Mouse (Mus musculus) testis, adult 2 months (tissue): ENCODE measurements around the gene Dpf2. TPM values are rescaled to one million over a fixed set of nuclear protein-coding genes. Genes with fewer than 3 reads are reported as not detected.

Experiments used
- H3K27ac ChIP-seq: fragments of 200-500 bp; 2 replicates; pipeline ENCODE4 v1.5.1; 2012; ENCODE audit warnings: low read depth, low read length; ENCODE audit not compliant: control insufficient read depth, insufficient read depth
- H3K27me3 ChIP-seq: fragments of 200-500 bp; 2 replicates; pipeline ENCODE4 v1.6.1; 2012; ENCODE audit warnings: mild to moderate bottlenecking, low read length, moderate library complexity; ENCODE audit not compliant: control insufficient read depth, insufficient read depth
- H3K36me3 ChIP-seq: fragments of 200-500 bp; 2 replicates; pipeline ENCODE4 v1.6.1; 2012; ENCODE audit warnings: mild to moderate bottlenecking, low read length; ENCODE audit not compliant: control insufficient read depth, insufficient read depth
- H3K4me1 ChIP-seq: fragments of 200-500 bp; 2 replicates; pipeline ENCODE4 v1.6.1; 2012; ENCODE audit warnings: low read length; ENCODE audit not compliant: control insufficient read depth, insufficient read depth
- H3K4me3 ChIP-seq: fragments of 200-500 bp; 2 replicates; pipeline ENCODE4 v1.5.1; 2012; ENCODE audit warnings: low read depth, mild to moderate bottlenecking, low read length, moderate library complexity, mixed read lengths; ENCODE audit not compliant: control insufficient read depth
- CTCF ChIP-seq: fragments of 200-500 bp; IDR thresholded peaks from 2 replicates; pipeline ENCODE4 v1.5.1; 2012; ENCODE audit warnings: low read depth, mild to moderate bottlenecking, inconsistent platforms, low read length, moderate library complexity; ENCODE audit not compliant: control insufficient read depth, insufficient read depth, insufficient replicate concordance
- POLR2A ChIP-seq: fragments of 200-500 bp; IDR thresholded peaks from 2 replicates; pipeline ENCODE4 v1.6.1; 2012; ENCODE audit warnings: low read depth, mild to moderate bottlenecking, inconsistent platforms, low read length, moderate library complexity; ENCODE audit not compliant: control insufficient read depth
- polyA plus RNA-seq: library from polyadenylated mRNA; depleted of rRNA; stranded (reverse); fragments of >200 nt; gene quantifications from 2 replicates; pipeline ENCODE4 v1.2.3, GENCODE M21; 2012

Dpf2 gene
- polyA plus RNA-seq, 1 experiment, result 69.2 TPM

DNA sequence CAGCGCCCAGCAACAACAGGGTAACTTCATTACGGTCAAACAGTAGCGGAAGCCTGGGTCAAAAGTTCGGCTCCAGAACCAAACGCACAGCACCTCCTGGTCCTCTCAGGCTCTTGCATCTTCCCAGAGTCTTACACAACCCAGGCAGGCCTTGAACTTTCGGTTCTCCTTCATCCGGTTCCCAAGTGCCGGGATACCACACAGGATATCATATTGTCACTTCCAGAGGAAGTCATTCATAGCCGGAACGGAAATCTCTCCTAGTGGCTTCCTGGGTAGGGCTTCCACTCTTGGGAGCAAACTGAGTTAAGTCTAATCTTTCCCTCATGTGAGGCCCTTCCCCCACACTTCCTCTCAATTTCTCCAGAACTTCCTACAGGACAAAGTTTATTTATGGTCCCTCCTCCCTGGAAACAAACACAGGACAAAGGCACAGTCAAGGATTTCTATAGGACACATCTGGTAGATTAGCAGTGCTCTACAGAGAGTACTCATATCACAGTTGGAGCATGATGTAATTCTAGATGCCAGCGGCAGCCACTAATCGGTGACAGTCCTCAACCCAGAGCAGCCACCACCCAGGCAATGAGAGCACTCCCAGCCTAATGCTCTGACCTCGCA is 39.4 kb upstream of the Dpf2 start:
- TF ChIP-seq POLR2A (no peak), CTCF (no peak)
- peaks cover 9% of the 10 kb centered on the region for H3K36me3 ChIP-seq
- H3K27me3 ChIP-seq, result no peaks in the 10 kb centered on the region
- no peaks in the 10 kb centered on the region for H3K4me1 ChIP-seq
- H3K4me3 ChIP-seq, result no peak overlapping the region
- no peak overlapping the region for H3K27ac ChIP-seq

DNA sequence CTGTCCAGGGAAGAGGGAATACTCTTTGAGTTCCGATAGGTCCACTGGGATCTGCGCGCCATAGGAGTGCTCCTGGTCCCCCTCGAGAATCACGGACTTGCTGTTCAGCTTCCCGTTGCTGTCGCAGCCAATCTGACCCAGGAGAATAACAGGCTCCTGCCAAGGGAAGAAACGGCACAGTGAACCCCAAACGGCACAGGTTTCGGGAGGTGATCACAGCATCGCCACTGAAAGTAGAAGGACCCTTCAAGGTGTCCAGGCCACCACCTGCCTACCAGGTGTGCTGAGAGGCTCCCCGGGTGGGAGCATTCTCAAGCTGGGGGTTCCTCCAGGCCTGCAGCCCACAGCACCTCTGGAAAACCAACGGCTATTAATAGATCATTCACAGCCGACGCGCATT is 38.8 kb upstream of the Dpf2 start:
- Histone ChIP-seq H3K27ac (no peak overlapping the region), H3K27me3 (no peaks in the 10 kb centered on the region), H3K4me3 (no peak overlapping the region), H3K4me1 (no peaks in the 10 kb centered on the region), H3K36me3 (peaks cover 9% of the 10 kb centered on the region)
- TF ChIP-seq POLR2A (no peak), CTCF (no peak)

DNA sequence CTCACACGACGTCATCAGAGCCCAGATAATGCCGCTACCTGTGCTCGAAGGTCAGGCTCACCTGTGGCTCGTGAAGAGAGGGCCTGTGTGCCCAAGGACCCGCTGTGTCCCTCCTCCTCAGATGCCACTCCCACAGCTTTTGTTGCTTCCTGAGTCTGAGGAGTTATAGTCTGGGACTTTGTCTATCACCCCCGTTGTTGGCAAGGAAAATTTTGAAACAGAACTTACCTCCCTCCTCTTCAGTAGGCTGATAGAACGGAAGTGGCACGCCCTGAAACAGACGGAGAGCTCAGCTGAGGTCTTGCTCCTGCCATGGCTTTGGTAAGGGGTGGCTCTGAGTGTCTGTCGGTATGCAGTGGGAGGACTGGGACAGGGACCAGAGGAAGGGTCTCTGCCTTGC is 37.4 kb upstream of the Dpf2 start:
- Histone ChIP-seq H3K27ac (no peak overlapping the region), H3K27me3 (no peaks in the 10 kb centered on the region), H3K4me3 (no peak overlapping the region), H3K4me1 (peaks cover 2% of the 10 kb centered on the region; the same call in 1 of the 2 replicates), H3K36me3 (peaks cover 7% of the 10 kb centered on the region)
- TF ChIP-seq CTCF (no peak), POLR2A (no peak)

DNA sequence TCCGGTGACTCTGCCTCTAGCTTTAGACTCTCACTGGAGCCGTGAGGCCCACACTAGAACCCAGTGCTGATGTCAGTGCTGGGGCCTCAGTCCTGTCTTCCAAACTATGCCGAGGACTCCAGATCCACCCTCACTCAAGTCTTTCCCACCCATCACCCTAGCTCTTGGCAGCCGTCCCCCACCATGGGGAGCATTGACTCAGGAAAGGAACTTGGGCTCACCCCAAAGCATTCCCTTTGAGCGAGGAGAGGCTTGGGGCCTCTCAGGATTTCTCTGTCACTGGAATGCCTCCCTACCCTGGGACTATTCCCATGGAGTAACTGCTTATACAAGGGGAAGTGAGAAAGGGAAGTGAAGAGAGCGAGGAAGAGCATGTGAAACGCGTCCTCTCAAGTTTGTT is 33.1 kb upstream of the Dpf2 start:
- Histone ChIP-seq H3K36me3 (peaks cover under 1% of the 10 kb centered on the region), H3K27me3 (no peaks in the 10 kb centered on the region), H3K4me3 (no peak overlapping the region), H3K27ac (no peak overlapping the region), H3K4me1 (peaks cover 2% of the 10 kb centered on the region; the same call in 1 of the 2 replicates)
- TF ChIP-seq POLR2A (no peak), CTCF (no peak)

DNA sequence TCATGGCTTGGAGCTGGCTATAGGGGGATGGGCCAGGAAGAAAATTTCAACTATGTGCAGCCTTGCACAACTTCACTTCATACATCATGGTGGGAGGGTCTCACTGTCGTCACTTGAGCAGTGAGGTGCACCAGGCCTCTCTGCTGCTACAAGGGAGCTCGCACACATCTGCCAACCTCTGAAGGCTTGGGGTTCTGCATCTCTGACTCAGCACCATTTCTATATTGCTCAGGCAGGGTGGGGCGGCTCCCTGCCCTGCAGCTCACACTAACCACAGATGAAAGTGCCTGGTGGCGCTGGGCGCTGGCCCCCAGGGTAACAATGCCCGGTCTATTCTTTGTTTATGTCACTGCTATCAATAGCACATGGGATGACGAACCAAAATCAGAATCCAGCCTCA is 32.2 kb upstream of the Dpf2 start:
- H3K36me3 ChIP-seq, result no peaks in the 10 kb centered on the region; the same call in none of the 2 replicates
- no peak overlapping the region for H3K27ac ChIP-seq
- H3K27me3 ChIP-seq, result no peaks in the 10 kb centered on the region
- H3K4me3 ChIP-seq, result no peak overlapping the region
- no peak for TF ChIP-seq CTCF
- TF ChIP-seq POLR2A, result no peak
- peaks cover 2% of the 10 kb centered on the region; the same call in 1 of the 2 replicates for H3K4me1 ChIP-seq

DNA sequence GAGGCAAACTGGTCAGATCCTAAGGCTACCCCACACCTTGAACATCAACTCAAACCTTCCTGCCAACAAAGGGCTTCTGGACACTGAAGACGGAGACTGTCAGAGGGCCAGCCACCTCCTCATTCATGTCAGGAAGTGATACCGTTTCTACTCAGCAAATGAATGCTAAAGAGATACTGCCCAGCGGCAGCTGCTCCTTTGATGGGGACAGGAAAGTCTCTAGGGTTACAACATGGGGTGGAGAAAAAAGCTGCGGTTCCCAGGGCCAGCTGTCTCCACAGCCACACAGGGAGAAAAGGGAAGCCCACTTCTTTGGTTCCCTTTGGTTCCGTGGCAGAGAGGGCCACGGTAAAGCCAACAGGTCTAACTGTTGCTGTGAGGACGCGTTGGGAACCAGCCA is 31.3 kb upstream of the Dpf2 start:
- no peaks in the 10 kb centered on the region; the same call in none of the 2 replicates for H3K36me3 ChIP-seq
- H3K27ac ChIP-seq, result no peak overlapping the region
- TF ChIP-seq CTCF (no peak), POLR2A (no peak)
- peaks cover 4% of the 10 kb centered on the region; the same call in 1 of the 2 replicates for H3K4me1 ChIP-seq
- no peak overlapping the region for H3K4me3 ChIP-seq
- H3K27me3 ChIP-seq, result no peaks in the 10 kb centered on the region

DNA sequence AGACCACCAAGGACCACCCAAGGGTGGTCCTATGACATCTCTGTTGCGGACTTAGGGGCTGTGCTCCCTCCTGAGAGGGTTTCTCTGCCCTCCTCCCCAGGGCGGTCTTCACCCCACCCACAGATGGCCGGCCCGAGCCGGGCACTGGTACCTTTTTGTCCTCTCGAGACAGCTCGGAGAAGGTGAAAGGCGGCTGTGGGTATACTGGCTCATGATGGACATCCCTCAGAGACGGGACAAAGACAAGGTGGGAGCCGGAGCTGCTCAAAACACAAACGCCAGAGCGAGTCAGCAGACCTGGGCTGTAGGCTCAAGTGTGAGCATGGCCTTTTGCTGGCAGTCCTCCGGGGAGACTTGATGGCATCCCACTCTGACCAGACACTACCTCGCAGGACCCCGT is 30.6 kb upstream of the Dpf2 start:
- H3K4me1 ChIP-seq, result peaks cover 4% of the 10 kb centered on the region; the same call in 1 of the 2 replicates
- H3K27me3 ChIP-seq, result no peaks in the 10 kb centered on the region
- no peak overlapping the region for H3K4me3 ChIP-seq
- H3K36me3 ChIP-seq, result no peaks in the 10 kb centered on the region; the same call in none of the 2 replicates
- H3K27ac ChIP-seq, result no peak overlapping the region
- no peak for TF ChIP-seq CTCF
- no peak for TF ChIP-seq POLR2A
